Mouse (Mus musculus) retina, postnatal 7 days (tissue): ENCODE results near the gene Gmppa.
A peak's percentile ranks its signal among the peaks of the same experiment; 100 is the strongest.

Experiments
- DNase-seq: peaks from one replicate; pipeline ENCODE4 v3.0.0-alpha.2; 2012; ENCODE audit warnings: low read depth, low spot score

Gene Gmppa

DNA sequence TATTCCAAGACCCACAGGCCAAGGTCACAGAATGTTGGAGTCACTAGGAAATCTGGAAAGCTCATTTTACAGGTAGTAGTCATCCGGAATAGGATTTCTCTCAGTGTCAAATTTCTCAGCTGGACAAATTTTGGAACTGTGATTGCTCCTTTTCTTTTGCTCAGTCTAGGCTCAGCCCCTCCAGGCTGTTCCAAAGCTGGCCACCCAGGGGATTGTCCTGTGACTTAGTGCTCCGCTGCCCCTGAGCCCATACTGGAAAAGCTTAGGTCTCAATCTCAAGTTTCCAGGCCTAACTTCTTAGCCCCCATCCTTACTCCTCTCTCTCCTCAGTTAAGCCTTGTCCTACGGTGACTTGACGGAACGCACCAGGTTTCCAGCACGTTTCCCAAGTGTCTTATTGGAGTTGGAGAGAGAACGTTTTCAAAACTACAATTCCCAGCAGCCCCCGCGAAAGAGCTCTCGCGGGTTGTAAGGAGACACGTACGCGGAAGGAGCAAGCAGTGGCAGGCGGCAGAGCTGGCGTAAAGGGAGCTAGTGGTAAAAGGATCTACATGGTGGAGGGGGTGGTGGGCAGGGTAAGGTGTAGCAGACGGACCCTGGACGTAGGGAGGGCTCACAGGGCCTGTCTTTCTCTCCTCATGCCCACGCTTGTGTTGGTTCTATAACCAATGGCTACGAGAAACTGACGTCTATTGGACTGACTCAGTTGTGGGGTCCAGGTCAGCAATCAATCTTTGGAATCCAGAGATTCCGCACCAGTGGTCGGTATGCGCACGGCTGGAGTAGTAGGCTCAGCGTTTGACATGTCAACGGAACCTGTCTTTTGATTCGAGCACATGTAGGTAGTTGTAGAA lies at the start of gene Gmppa:
Gene Gmppa, plus strand, starts transcription at position 456 of the 854 bp plus-strand sequence.
- DNase-seq = no peak

DNA sequence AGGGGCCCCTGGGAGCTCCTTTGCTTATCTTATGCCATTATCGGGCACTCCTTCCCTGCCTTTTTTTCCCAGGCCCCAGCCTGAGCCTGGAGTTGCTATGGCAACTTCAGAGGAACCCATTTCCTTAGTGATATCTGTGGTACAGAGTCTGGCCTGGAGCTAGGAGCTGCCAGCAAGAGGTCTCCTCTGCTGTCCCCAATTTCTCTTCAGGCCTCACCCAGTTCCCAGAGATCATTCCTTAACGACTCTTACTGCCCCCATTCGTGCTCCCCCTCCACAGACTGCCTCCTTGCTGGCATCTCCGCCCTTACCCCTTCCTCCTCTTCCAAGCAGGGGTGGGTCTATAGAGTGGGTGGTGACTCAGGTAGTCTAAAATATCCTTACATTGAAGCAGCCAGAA lies 49.6 kb upstream of the Gmppa start:
- no peak for DNase-seq

DNA sequence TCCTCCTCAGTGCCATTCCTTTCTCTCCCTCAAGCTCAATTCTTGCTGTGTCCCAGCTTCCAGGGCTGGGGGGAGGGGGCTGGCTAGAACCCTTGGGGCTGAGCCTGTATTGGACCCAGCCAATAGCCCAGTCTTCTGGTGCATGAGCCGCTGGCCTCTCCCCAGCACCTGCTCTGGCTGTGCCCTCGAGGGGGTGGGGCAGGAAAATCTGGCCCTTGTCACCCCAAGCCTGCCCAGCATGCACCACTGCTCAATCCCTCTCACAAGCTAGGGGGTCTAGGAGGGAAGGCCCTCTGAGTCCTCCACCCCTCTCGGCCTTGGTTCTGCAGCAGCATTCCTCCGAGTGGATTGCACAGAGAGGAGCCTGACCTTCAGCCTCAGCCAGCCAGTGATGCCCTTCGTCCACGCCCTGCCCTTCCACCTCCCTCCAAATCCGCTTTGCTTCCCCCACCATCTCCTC lies 48.2 kb upstream of the Gmppa start:
- no peak for DNase-seq

DNA sequence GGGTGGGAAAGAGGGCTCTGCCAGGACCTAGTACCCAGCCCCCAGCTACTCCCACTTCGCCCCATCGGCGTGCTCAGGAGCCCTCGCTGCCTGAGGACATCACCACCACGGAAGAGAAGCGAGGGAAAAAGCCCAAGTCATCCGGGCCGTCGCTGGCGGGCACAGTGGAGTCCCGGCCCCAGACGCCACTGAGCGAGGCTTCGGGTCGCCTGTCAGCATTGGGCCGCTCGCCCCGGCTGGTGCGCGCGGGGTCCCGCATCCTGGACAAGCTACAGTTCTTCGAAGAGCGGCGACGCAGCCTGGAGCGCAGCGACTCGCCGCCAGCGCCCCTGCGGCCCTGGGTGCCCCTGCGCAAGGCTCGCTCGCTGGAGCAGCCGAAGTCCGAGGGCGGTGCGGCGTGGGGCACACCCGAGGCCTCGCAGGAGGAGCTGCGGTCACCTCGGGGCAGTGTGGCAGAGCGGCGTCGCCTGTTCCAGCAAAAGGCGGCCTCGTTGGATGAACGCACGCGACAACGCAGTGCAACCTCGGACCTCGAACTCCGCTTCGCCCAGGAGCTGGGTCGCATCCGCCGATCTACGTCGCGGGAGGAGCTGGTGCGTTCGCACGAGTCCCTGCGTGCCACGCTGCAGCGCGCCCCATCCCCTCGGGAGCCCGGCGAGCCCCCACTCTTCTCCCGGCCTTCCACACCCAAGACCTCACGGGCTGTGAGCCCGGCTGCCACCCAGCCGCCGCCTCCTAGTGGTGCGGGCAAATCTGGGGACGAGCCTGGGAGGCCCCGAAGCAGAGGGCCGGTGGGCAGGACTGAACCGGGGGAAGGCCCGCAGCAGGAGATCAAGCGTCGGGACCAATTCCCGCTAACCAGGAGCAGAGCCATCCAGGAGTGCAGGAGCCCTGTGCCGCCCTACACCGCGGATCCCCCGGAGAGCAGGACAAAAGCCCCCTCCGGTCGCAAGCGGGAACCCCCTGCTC lies 47.5 kb upstream of the Gmppa start:
- DNase-seq = no peak

DNA sequence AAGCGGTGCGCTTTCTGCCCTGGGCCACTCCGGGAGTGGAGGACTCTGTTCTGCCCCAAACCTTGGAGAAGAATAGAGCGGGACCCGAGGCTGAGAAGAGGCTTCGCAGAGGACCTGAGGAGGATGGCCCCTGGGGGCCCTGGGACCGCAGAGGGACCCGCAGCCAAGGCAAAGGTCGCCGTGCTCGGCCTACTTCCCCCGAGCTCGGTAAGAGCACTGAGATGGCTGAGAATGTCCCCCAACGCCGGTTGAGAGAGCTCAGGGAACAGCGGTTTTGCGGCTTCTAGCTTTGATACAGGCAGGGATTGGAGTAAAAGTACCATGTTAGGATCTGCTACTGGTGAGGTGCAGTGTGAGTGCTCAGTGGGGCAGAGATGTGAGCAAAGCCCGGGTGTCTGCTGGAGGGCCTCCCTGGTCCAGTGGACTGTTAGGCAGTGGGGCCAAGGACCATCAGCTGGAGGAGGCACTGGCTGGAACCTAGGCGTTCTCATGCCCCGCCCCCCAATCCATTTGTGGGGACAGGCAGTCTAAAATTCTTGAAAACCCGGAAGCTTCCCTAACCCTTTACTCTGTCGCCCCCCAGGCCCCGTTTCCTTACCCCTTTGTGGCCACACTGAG lies 46.7 kb upstream of the Gmppa start:
- no peak for DNase-seq

DNA sequence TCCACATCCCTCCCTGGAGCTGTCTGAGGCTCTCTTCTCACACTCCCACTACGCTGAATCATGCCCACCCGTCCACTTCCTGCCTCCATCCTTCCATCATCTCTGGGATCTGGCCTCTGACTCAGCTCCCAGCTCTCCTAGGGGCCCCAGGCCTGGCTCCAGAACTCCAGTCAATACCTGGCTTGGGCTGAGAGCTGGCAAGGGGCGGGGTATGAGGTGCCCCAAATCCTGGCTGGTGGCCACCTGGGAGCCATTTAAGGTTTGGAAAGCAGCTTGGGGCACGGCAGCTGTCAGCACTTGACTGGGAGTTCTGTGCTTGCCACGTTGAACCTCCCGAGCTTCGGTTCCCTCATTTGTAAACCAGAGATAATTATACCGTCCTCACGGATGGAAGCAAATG lies 42.6 kb upstream of the Gmppa start:
- DNase-seq = no peak

DNA sequence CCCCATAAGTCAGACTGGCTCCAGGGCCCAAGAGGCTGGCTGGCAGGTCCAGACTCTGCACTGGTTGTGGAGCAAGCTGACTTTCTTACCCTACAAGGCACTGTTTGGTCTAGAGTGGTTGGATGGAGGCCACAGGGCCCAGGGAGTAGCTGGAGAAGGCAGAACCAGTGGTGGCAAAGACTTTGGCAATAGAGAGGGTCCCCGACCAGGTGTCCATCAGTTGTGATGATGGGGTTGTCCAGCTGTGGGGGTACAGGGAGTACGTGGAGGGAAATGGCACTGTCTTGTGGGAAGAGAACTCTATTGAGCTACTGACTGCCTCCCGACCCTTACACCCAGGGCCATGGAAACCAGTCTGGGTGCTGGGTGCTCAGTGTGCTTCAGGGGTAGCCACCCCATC lies 41.9 kb upstream of the Gmppa start:
- no peak for DNase-seq

DNA sequence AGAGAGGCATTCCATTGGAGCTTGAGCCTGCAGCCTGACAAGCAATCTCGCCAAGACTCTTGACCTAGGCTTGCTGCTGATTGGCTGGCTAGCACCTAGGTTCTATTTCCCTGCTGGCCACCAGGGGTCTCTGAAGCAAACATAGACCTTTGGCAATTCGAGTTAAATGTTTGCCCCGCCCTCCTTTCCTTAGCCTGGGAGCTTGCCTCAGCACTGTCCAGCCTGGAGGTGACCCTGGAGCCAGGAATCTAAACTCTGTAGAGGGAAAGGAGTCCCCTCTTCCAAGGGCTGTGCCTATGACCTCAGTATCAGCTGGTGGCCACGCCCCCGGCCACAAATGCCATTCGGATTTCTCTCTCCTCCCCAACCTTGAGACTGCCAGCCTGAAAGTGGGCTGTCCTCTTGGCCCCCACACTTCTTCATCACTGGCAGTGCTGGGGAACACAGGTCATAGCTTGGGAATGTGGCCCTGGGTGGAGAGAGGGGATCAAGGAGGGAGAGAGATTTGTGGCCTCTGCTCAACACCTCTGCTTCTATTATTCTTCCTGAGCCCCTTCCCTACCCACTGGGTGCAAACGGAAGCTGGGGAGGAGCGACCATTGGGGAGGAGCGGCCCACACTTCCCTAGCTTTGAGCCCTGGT lies 36.8 kb upstream of the Gmppa start:
- peak; percentile 65 for DNase-seq

DNA sequence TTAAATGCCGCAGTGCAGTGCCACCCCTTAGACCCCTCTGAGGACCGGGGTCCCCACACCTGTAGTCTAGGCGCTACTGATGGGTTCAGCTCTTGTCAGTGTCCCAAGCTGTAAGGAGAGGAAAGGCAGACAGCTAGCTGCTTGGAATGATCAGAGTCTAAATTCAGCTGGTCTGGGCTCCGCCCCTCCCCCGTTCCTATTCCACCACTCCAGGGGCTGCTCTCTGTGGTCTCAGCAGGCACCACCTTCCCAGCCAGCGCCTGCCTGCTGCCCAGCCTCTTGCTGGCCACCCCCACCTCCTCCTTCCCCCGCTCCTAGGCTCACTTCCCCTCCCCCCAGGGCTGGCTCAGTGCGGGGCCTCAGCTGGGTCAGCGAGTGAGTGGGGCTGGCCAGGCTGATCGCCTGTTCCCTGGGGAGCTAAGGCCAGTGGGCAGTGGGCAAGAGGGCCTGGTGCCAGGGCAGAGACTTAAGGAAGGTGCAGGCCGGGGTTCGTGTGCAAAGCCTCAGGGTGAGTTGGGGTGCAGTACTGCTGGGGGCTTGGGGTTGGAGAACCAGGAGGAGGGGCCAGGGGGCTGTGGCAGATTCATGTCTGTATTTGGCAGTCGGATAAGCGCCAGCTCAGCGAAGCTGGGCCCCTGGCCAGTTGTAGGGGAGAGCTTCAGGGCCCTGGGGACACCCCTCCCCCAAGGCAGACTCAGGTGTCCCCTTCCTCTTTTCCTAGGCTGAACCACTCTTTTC lies 35.8 kb upstream of the Gmppa start:
- peak; percentile 67 for DNase-seq

DNA sequence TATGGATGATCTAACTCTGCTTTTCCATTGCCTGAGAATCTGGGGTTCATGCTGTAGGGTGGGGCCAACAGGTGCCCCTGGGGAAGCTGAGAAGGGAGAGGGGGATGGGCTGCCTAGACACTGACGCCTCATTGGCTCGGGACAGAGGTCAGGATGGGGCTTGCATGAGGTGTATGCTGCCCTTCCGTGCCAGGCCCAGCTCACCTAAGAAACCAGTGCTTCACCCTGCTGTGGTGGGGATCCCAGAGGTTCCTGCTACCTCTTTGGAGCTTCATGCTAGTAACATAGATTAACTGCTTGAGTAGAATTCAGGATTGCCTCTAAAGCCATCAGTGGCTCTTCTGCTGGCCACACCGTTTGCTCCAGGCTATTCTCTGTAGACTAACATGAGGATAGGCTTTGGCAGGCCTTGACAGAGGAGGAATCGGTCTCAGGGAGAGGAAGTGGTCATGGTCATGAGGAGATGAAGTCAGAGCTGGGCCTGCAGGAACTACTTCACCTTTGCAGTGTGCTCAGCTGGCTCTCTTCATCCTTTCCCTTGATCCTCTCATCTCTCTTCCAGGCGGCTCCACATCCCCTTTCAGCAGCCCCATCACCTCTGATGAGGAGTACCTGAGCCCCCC lies 35.1 kb upstream of the Gmppa start:
- DNase-seq = no peak

DNA sequence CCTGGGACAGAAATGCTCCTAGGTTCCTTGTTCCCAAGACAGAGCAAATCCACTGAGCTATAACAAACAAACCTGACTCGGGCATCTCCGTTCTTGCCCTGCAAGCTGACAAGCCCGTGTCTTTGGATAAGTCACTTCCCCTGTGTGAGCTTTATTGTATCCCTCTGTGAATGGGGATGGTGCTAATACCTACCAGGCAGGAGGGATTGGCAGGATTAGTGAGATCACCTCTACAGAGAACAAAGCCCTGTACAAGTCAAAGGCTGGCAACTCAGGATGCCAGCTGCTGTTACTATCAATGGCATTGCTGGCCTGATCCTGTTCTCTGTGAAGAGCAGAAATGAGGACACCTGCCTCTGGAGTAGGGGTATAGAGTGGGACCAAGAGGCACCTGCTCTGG lies 30.2 kb upstream of the Gmppa start:
- DNase-seq = no peak

DNA sequence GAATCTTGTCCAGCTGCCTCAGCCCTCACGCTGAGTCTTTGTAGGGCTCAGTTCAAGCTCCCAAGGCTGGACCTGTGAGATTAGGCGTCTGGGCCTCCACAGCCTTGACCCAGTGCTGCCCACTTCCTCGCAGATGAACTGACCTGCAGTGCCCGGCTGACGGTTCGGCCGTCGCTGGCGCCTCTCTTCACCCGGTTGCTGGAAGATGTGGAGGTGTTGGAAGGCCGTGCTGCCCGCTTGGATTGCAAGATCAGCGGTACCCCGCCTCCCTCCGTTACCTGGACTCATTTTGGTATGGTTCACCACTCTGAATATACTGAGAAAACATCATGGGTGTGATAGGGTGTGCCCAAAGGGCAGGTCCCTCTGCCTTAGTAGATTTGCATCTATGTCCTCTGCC lies 29.6 kb upstream of the Gmppa start:
- DNase-seq = no peak

DNA sequence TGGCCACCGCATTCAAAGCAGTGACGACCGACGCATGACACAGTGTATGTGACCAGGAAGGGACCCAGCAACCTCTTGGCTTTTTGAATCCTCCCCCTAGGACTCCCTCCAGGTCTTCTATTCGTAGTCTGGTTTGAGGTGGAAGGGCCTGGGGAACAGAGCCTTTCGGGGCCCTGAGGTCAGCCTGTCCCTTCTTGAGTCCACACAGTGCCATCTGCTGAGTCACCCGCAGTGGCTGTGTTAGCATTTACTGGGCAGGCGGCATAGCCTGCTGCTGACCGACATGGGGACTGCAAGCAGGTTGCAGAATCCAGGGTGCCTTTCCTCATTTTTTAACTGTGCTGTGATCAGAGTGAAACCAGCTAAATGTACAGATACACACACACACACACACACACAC lies 28.7 kb upstream of the Gmppa start:
- no peak for DNase-seq

DNA sequence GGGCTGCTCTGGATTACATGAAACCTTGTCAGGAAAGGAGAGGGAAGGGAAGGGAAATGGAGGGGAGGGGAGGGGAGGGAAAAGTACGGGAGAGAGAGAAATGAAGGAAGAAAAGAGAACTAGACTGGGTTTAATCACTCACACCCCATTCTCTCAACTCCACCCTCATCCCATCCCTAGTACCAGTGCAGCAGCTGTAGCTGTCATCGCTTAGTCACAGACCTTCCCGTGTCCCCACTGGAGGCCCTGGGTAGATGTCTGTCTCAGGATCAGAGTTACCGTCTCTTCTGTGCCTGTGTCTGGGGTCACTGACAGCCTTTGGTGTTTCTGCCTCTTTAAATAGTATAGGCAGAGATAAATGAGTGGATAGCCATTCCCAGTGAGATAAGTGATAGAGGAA lies 27.5 kb upstream of the Gmppa start:
- DNase-seq = no peak

DNA sequence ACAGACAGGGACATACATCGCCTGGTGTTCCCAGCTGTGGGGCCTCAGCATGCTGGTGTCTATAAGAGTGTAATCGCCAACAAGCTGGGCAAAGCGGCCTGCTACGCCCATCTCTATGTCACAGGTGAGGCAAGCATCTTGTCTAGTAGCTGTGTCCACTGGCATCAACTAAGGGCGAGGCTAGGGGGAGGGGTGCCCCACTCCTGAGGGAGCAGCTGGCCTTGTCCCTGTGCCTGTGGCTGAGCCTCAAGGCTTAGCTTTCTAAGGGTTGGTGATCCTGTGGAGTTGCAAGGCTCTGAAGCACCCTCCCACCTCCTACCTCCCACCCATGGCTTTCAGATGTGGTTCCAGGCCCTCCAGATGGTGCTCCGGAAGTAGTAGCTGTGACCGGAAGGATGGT lies 25.8 kb upstream of the Gmppa start:
- DNase-seq = no peak

DNA sequence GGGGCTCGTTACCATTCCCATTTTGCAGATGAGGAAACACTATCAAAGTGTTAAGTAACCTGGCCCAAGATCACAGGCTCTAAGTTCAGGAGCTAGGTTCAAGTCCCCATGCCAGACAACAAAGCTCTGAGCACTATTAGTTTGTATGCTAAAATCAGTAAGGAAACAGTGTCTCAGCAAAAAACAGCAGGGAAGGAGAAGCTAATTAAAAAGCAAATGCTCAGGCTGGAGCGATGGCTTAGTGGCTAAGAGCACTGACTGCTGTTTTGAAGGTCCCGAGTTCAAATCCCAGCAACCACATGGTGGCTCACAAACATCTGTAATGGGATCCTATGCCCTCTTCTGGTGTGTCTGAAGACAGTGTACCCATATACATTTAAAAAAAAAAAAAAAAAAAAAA lies 23.5 kb upstream of the Gmppa start:
- DNase-seq = no peak

DNA sequence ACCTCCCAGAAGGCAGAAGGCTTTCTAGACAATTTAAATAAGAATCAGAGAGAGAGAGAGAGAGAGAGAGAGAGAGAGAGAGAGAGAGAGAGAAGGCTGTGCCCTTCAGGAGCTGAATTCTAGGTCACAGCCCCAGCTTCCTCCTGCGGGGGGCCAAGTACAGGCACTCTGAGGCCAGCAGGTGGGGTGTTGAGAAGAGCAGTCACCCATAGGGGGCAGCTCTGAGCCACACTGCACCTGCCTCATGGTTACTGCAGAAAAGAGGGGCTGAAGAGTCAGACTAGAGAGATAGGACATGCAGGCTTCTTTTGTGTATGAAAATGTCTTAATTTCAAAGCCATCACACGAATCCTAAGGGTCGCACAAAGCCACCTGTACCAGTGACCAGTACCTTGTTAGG lies 22.0 kb upstream of the Gmppa start:
- DNase-seq = no peak

DNA sequence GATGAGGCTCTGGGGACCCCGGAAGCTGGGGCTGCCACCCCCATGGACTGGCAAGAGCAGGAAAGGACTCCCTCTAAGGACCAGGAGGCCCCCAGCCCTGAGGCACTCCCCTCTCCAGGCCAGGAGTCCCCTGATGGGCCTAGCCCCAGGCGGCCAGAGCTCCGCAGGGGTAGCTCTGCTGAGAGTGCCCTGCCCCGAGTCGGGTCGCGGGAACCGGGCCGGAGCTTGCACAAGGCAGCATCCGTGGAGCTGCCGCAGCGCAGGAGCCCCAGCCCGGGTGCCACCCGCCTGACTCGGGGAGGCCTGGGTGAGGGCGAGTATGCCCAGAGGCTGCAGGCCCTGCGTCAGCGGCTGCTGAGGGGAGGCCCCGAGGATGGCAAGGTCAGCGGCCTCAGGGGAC lies 13.9 kb upstream of the Gmppa start:
- no peak for DNase-seq

DNA sequence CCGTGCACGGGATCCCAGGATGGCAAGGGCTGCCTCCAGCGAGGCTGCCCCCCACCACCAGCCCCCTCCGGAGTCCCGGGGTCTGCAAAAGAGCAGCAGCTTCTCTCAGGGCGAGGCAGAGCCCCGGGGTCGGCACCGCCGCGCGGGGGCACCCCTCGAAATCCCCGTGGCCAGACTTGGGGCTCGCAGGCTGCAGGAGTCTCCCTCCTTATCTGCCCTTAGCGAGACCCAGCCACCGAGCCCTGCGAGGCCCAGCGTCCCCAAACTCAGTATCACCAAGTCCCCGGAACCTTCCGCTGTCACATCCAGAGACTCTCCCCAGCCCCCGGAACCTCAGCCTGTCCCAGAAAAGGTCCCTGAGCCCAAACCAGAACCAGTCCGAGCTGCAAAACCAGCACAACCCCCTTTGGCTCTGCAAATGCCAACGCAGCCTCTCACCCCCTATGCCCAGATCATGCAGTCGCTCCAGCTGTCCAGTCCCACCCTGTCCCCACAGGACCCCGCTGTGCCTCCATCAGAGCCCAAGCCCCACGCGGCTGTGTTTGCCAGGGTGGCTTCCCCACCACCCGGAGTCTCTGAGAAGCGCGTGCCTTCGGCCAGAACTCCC lies 13.4 kb upstream of the Gmppa start:
- no peak for DNase-seq

DNA sequence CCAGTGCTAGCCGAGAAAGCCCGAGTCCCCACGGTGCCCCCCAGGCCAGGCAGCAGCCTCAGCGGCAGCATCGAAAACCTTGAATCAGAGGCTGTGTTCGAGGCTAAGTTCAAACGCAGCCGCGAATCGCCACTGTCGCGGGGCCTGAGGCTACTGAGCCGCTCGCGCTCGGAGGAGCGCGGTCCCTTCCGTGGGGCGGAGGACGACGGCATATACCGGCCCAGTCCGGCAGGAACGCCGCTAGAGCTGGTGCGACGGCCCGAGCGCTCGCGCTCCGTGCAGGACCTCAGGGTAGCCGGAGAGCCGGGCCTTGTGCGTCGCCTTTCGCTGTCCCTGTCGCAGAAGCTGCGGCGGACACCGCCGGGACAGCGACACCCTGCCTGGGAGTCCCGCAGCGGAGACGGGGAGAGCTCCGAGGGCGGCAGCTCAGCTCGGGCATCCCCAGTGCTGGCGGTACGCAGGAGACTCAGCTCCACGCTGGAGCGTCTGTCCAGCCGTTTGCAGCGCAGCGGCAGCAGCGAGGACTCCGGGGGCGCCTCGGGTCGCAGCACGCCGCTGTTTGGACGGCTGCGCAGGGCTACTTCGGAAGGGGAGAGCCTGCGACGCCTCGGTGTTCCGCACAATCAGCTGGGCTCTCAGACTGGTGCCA lies 12.8 kb upstream of the Gmppa start:
- DNase-seq = no peak
